Mouse (Mus musculus) thymus, postnatal 4 days (tissue): ENCODE measurements at regions not wholly inside any gene's neighbourhood (a gene's known extent, or its start where the extent isn't known, plus 50 kb on each side); places are given as distances from the start of the nearest gene placed in this dataset.
A peak's percentile ranks its signal among the peaks of the same experiment; 100 is the strongest.

Experiments used
- DNase-seq: peaks from one replicate; pipeline ENCODE4 v3.0.0; 2021

GRCm38 (mm10) chr1:69470614-69471250 lies 216.3 kb downstream of the Ikzf2 start:
- DNase-seq, result no peak

- no peak for DNase-seq
Measured at GRCm38 (mm10) chr1:69469158-69469901, 217.7 kb downstream of the Ikzf2 start.

GRCm38 (mm10) chr1:69466534-69467275 lies 220.3 kb downstream of the Ikzf2 start:
- DNase-seq, result no peak

GRCm38 (mm10) chr1:69461191-69461590 lies 225.9 kb downstream of the Ikzf2 start:
- DNase-seq, result no peak

GRCm38 (mm10) chr1:69459899-69460298 lies 227.1 kb downstream of the Ikzf2 start:
- DNase-seq, result no peak

GRCm38 (mm10) chr1:69457471-69457870 lies 229.6 kb downstream of the Ikzf2 start:
- DNase-seq, result no peak

DNA sequence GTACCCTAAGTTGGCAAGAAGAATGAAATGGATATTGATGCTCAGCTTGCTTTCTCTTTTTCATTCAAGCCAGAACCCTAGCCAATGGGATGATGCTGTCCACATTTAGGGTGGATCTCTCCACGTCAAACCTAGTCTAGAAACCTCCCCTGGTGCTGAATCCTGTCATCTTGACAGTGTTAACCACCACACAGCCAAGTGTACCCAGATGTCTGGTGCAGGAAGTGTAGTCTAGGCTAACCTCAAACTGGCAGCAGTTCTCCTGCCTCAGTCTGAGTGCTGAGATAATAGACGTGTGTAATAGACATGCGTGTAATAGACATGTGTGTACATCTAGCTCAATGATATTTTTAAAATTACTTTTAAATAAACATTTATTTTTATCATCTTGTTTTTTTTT lies 233.1 kb downstream of the Ikzf2 start:
- peak; percentile 13 for DNase-seq

DNA sequence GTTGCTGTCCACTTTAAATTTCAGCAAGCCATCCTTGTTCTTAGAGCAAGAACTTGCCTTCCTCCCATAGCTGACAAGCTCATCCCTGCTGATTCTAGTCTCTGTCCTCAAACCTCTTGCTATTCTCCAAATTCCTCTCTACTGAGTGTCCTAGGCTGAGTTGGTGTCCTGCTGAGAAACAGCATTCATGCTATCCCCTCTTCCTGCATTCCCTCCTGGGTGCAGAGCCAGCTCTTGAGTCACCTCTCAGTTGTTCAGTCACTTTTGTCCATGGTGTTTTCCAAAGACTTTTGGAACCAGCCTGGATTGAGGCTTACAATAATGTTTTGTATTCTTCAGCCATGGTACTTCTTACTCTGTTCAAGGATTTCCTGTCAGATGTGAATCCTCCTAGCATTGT lies 234.1 kb downstream of the Ikzf2 start:
- no peak for DNase-seq

- DNase-seq, result no peak
Measured at GRCm38 (mm10) chr1:69450455-69450854, 236.6 kb downstream of the Ikzf2 start.

GRCm38 (mm10) chr1:69447276-69447675 lies 239.8 kb downstream of the Ikzf2 start:
- no peak for DNase-seq

GRCm38 (mm10) chr1:69444722-69445121 lies 242.3 kb downstream of the Ikzf2 start:
- no peak for DNase-seq

- no peak for DNase-seq
Measured at GRCm38 (mm10) chr1:69443466-69443865, 243.6 kb downstream of the Ikzf2 start.

DNA sequence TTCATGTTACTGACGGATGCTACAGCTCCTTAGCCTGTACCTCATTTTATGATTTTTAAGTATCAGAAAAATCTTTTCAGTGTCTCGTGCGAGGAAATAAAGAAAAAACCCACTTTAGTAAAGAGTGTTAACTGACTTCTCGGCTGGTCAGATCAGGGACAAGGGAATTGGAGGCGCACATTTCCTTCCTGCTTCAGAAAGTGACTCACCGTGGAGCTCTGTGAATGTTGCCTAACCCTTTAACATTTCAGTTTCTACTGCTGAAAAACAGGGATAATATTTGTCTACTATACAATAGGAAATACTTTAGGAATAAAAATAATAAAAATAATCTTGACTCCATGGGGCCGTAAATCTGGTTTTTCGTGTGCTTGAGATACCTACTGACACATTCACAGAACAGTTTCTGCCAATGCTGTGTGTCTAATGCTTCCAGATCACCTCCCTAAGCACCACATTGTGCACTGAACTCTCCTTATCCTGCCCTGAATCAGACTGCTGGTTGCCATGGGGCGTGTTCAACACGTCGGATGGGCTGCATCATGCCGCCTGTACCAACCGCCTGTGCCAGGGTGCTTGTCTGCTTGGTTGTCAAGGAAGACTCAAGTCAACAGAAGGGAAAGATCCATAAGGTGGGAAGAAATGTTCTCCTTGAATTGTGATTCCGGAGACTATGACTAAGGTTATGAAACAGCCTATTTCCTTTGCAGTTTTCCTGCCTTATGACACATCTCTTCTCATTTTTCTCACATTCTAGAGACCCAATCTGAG lies 246.3 kb downstream of the Ikzf2 start:
- no peak for DNase-seq

- DNase-seq, result no peak
Measured at GRCm38 (mm10) chr1:69437042-69437441, 250.0 kb downstream of the Ikzf2 start.

DNA sequence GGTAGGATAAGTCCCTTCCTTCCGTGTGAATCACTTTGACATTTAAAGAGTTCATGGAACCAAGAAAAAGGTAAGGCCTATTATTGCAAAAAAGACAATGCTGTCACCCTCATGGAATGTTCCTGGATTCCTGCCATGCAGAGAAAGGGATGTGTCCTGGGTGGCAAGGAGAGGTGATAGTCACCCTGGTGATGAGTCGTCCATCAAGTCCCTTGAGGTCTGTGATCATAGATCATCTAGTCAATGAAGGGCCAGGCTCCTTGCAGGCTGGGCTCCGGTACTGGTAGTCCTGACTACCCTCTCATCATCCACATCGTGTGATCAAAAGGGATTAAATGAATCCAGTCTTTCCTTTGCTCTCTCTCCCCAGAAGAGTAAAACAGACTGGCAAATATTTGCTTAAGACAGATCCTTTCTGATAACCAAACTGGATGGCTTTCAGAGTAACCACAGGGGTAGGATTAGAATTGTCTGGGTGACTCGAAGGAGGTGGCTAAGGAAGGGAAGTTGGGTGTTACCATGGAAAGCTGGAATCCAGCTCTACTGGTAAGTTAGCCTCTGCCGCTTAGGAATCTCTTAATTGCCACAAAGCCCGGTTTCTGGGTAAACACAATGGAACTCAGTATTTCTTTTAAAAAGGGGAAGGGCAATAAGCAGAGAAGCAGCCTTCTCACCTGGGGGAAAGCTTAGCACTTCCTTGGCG lies 253.2 kb downstream of the Ikzf2 start:
- no peak for DNase-seq

DNA sequence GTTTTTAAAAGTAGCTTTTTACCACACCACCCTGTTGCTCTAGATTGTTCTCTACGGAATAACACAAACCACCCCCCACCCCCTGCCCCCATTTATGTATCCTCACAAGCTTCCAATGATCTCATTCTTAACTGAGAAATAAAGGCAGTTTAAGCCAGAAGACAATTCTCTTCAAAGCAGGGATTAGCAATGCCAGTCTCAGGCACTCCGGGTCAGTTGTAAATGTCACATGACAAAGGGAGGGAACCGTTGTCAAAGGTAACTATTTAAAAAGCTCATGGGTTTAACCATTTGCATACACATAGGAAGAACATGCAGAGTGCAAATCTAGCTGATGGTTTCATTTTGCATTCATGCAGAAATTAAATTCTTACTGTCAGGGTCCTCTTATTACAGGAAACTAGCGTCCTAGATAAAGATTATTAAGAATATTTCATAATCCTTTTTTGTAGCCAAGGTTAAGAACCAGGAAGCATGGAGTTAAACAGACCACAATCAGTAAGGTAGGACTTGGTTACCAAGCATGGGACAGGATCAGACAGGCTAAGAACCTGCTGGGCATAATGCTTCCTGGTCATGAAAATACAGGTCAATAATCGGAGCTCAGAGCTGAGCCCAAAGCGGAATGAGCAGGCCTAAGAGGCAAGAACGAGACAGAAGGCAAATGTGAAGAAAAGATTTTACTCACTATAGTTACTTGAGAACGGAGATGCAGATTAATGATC lies 256.2 kb downstream of the Ikzf2 start:
- DNase-seq, result no peak

DNA sequence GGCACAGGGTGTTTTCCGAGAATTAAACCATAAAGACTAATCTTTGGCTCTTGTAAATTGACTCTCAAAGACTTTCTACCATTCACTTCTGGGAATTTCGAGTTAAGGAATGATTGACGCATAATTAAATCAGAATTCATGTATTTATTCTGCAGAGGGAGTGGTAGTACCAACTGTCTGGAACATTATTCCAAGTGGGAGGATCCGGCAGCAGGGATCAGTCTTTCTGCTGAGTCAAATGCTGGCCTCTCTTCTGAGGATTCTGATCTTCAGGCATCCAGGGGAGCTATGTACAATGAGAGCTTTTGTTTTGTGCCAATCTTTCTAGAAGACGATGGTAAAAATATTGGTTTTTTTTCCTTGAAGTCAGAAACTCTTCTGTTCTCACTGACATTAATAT lies 257.4 kb downstream of the Ikzf2 start:
- no peak for DNase-seq

DNA sequence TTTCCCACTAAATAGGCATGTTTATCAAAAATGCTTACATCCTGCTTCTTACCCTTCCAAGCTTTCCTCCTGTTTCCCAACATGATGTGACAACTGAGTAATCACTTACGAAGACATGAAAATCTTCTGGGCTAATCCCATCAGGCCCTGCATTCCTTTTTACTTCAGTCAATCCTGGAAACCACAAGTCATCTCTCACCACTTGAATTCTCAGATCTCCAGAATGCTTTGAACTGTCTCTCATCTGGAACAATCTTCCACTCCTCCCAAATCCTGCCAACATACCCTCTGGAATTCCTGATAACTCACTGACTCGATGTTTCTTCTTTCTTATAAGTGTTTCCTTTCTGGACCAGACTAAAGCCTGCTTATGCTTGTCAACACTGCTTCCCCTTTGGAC lies 289.4 kb downstream of the Ikzf2 start:
- DNase-seq, result no peak

- DNase-seq, result no peak
Measured at GRCm38 (mm10) chr1:69382374-69382773, 274.5 kb upstream of the Erbb4 start.

DNA sequence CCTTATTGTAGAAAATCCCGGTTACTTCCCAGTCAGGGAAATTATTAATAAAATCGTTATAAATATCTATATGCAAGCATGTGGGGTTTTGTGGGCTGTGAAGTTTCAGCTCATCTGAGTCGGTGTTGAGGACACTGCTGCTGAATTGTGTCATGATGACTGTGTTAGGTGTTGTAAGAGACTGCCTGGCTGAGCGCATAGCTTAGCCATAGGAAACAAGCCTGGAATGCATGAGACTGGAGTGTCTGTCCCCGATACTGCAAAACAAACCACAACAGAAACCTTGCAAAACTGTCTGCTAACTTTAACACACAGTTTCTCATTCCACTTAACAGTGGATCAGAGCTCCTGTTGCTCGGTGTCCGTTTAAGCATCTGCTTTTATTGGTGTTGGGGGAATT lies 271.9 kb upstream of the Erbb4 start:
- no peak for DNase-seq

GRCm38 (mm10) chr1:69376923-69377706 lies 269.3 kb upstream of the Erbb4 start:
- DNase-seq, result no peak
